Mouse (Mus musculus) neural tube, embryonic 11.5 days (tissue): ENCODE results near the gene Zfp651. TPM values are rescaled to one million over a fixed set of nuclear protein-coding genes. Genes with fewer than 3 reads are reported as not detected.

Source experiments
- ATAC-seq: fragments of 200-750 bp; cut with Nextera tagmentation; 2 replicates; pipeline ENCODE4 v1.8.0; 2017; ENCODE audit warnings: moderate number of reproducible peaks, mild to moderate bottlenecking, moderate TSS enrichment, moderate library complexity; ENCODE audit not compliant: insufficient read depth, low FRiP score, low TSS enrichment
- DNase-seq: peaks from one replicate; pipeline ENCODE4 v3.0.0-alpha.2; 2015; ENCODE audit warnings: low spot score
- H3K27ac ChIP-seq: fragments of 300-500 bp; sonication (generic); 2 replicates; pipeline ENCODE4 v1.5.1; 2014; ENCODE audit warnings: low read depth, mild to moderate bottlenecking, low read length
- H3K27me3 ChIP-seq: fragments of 300-500 bp; sonication (generic); 2 replicates; pipeline ENCODE4 v1.6.1; 2014; ENCODE audit warnings: mild to moderate bottlenecking, low read length, mixed read lengths; ENCODE audit not compliant: control insufficient read depth, insufficient read depth
- H3K36me3 ChIP-seq: fragments of 300-500 bp; sonication (generic); 2 replicates; pipeline ENCODE4 v1.6.1; 2014; ENCODE audit warnings: mild to moderate bottlenecking, low read length, moderate library complexity, mixed read lengths; ENCODE audit not compliant: control insufficient read depth, insufficient read depth
- H3K4me1 ChIP-seq: fragments of 300-500 bp; sonication (generic); 2 replicates; pipeline ENCODE4 v1.6.1; 2014; ENCODE audit warnings: low read length, mixed read lengths; ENCODE audit not compliant: control insufficient read depth, insufficient read depth
- H3K4me2 ChIP-seq: fragments of 300-500 bp; sonication (generic); 2 replicates; pipeline ENCODE4 v1.6.1; 2014; ENCODE audit warnings: low read depth, mild to moderate bottlenecking, moderate library complexity
- H3K4me3 ChIP-seq: fragments of 300-500 bp; sonication (generic); 2 replicates; pipeline ENCODE4 v1.5.1; 2014; ENCODE audit warnings: low read depth, low read length
- H3K9ac ChIP-seq: fragments of 300-500 bp; sonication (generic); 2 replicates; pipeline ENCODE4 v1.6.1; 2014; ENCODE audit warnings: mild to moderate bottlenecking, low read length
- H3K9me3 ChIP-seq: fragments of 300-500 bp; sonication (generic); 2 replicates; pipeline ENCODE4 v1.6.1; 2016; ENCODE audit warnings: low read length; ENCODE audit not compliant: control insufficient read depth
- WGBS: fragments of 180-500 bp; shearing (Covaris S2); extraction: QIAGEN DNeasy Blood & Tissue Kit; methylation state at CpG from one replicate; pipeline ENCODE4 v1.1.7; 2014; 5-methylcytosine and 5-hydroxymethylcytosine counted together
- polyA plus RNA-seq: library from polyadenylated mRNA; unstranded; fragments of >200 nt; fragmentation: Nextera tagmentation; extraction: Ambion mirVana; gene quantifications from 2 replicates; pipeline ENCODE4 v1.2.1, GENCODE M21; 2014

Zfp651 gene
- polyA plus RNA-seq, 1 experiment from 2014 or later, result 7.0 TPM

GRCm38 (mm10) chr9:121760271-121761090 lies 1.4 kb downstream of the Zfp651 start:
- H3K27ac ChIP-seq, result peak overlapping the region; percentile 92
- ATAC-seq (peak; percentile 64), DNase-seq (peak; percentile 87)
- no peaks in the 10 kb centered on the region for H3K27me3 ChIP-seq
- H3K9me3 ChIP-seq, result no peaks in the 10 kb centered on the region
- H3K4me1 ChIP-seq, result peaks cover 20% of the 10 kb centered on the region
- H3K4me2 ChIP-seq, result peak overlapping the region; percentile 99
- H3K36me3 ChIP-seq, result peaks cover 10% of the 10 kb centered on the region; the same call in 1 of the 2 replicates
- H3K9ac ChIP-seq, result peak overlapping the region; percentile 92
- under 1% methylated on average over 41 of the region's 43 CpGs for WGBS
- peak overlapping the region; percentile 92 for H3K4me3 ChIP-seq

- WGBS, result 65% methylated on average over 10 of the region's 10 CpGs
- H3K36me3 ChIP-seq, result peaks cover 12% of the 10 kb centered on the region; the same call in 1 of the 2 replicates
Measured at GRCm38 (mm10) chr9:121761091-121761665, 2.0 kb downstream of the Zfp651 start.

GRCm38 (mm10) chr9:121761787-121762186 lies 2.7 kb downstream of the Zfp651 start:
- H3K9ac ChIP-seq, result no peak overlapping the region
- H3K27me3 ChIP-seq, result no peaks in the 10 kb centered on the region
- no peak overlapping the region for H3K4me3 ChIP-seq
- peaks cover 14% of the 10 kb centered on the region; the same call in 1 of the 2 replicates for H3K36me3 ChIP-seq
- no peak overlapping the region; the same call in 1 of the 2 replicates for H3K4me2 ChIP-seq
- H3K27ac ChIP-seq, result 0 out of 2 replicates have a peak overlapping the region, but pooled peaks have one; percentile 4
- no peak for DNase-seq
- H3K4me1 ChIP-seq, result peaks cover 20% of the 10 kb centered on the region
- ATAC-seq, result no peak
- no peaks in the 10 kb centered on the region for H3K9me3 ChIP-seq
- 83% methylated on average over 8 of the region's 8 CpGs for WGBS

More at GRCm38 (mm10) chr9:121761091-121761665, 2.0 kb downstream of the Zfp651 start:
- Histone ChIP-seq H3K9ac (peak overlapping the region; percentile 92), H3K9me3 (no peaks in the 10 kb centered on the region), H3K4me3 (peak overlapping the region; percentile 92), H3K27me3 (no peaks in the 10 kb centered on the region), H3K4me1 (peaks cover 20% of the 10 kb centered on the region), H3K27ac (no peak overlapping the region), H3K4me2 (peak overlapping the region; percentile 99)
- ATAC-seq, result no peak
- no peak for DNase-seq

GRCm38 (mm10) chr9:121762248-121762647 lies 3.1 kb downstream of the Zfp651 start:
- H3K9me3 ChIP-seq, result no peaks in the 10 kb centered on the region
- H3K4me3 ChIP-seq, result no peak overlapping the region
- DNase-seq (no peak), ATAC-seq (no peak)
- WGBS, result 90% methylated on average over 10 of the region's 10 CpGs
- no peak overlapping the region for H3K27ac ChIP-seq
- H3K4me2 ChIP-seq, result no peak overlapping the region
- no peaks in the 10 kb centered on the region for H3K27me3 ChIP-seq
- peaks cover 16% of the 10 kb centered on the region; the same call in 1 of the 2 replicates for H3K36me3 ChIP-seq
- H3K9ac ChIP-seq, result no peak overlapping the region
- H3K4me1 ChIP-seq, result peaks cover 20% of the 10 kb centered on the region

GRCm38 (mm10) chr9:121762761-121763160 lies 3.6 kb downstream of the Zfp651 start:
- Histone ChIP-seq H3K27ac (no peak overlapping the region), H3K9me3 (no peaks in the 10 kb centered on the region), H3K4me2 (no peak overlapping the region), H3K4me1 (peaks cover 20% of the 10 kb centered on the region), H3K9ac (no peak overlapping the region), H3K4me3 (no peak overlapping the region), H3K36me3 (peaks cover 16% of the 10 kb centered on the region; the same call in 1 of the 2 replicates), H3K27me3 (no peaks in the 10 kb centered on the region)
- ATAC-seq (no peak), DNase-seq (no peak)
- WGBS, result 93% methylated on average over 25 of the region's 25 CpGs

- Histone ChIP-seq H3K4me3 (no peak overlapping the region), H3K9ac (no peak overlapping the region), H3K27me3 (no peaks in the 10 kb centered on the region), H3K36me3 (peaks cover 16% of the 10 kb centered on the region; the same call in 1 of the 2 replicates), H3K4me1 (peaks cover 14% of the 10 kb centered on the region), H3K27ac (no peak overlapping the region), H3K9me3 (no peaks in the 10 kb centered on the region), H3K4me2 (no peak overlapping the region)
- DNase-seq (no peak), ATAC-seq (no peak)
- WGBS, result 93% methylated on average over 19 of the region's 19 CpGs
Measured at GRCm38 (mm10) chr9:121763716-121764115, 4.6 kb downstream of the Zfp651 start.

GRCm38 (mm10) chr9:121765166-121765855 lies 6.2 kb downstream of the Zfp651 start:
- no peak overlapping the region for H3K4me2 ChIP-seq
- no peaks in the 10 kb centered on the region for H3K9me3 ChIP-seq
- no peak overlapping the region for H3K4me3 ChIP-seq
- 93% methylated on average over 16 of the region's 16 CpGs for WGBS
- ATAC-seq (no peak), DNase-seq (no peak)
- no peaks in the 10 kb centered on the region for H3K27me3 ChIP-seq
- peaks cover 11% of the 10 kb centered on the region for H3K4me1 ChIP-seq
- H3K9ac ChIP-seq, result no peak overlapping the region
- H3K36me3 ChIP-seq, result peaks cover 16% of the 10 kb centered on the region; the same call in 1 of the 2 replicates
- H3K27ac ChIP-seq, result no peak overlapping the region

- Histone ChIP-seq H3K36me3 (no peaks in the 10 kb centered on the region), H3K9me3 (no peaks in the 10 kb centered on the region), H3K4me1 (no peaks in the 10 kb centered on the region), H3K27ac (no peak overlapping the region), H3K4me3 (no peak overlapping the region), H3K9ac (no peak overlapping the region), H3K27me3 (peaks cover 3% of the 10 kb centered on the region), H3K4me2 (no peak overlapping the region)
- DNase-seq (no peak), ATAC-seq (no peak)
- 80% methylated on average over 5 of the region's 5 CpGs for WGBS
Measured at GRCm38 (mm10) chr9:121772412-121772811, 13.3 kb downstream of the Zfp651 start.
